Comparison of ENCODE assay signal across 20 mouse cellular contexts in the genomic region with DNA sequence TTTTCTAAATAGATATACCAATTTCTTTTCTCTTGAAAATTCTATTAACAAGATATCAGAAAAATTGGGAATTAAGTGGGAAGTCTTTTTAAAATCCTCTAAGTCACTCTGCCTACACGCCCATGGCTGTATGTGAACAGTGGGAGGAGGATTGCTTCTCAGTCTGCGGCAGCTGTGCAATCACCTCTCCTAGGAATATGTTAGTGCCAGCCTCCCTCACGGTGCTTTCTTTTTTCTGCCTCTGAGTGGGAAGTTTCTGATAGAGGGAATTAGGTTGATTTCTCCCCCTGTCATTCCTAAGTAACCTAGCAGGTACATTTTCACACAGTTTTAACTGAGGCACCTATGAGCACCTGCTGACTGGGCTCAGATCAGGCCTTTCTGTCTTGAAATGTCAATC. TPM values are rescaled to one million over a fixed set of nuclear protein-coding genes. Genes with fewer than 3 reads are reported as not detected.
A peak's percentile ranks its signal among the peaks of the same experiment; 100 is the strongest.
DNase-seq lines count a peak whose midpoint lies in the region; ATAC-seq lines count a peak whose summit lies in the region.
"Had no signal": no experiment of that assay in that cellular context is flagged by ENCODE, and none has a peak within 500 bp of the region (broad histone marks: within the 10 kb centered on the region; RNA-seq: fewer than 3 reads in every experiment).

No protein-coding gene starts in this region.

- no peak for ATAC-seq in forebrain, embryonic 16.5 days
- ATAC-seq: forebrain, postnatal 0 days had no signal

- H3K4me1 ChIP-seq in forebrain, embryonic 16.5 days (replicated peaks; ENCODE audit: control insufficient read depth, insufficient read depth, low read length), result no peaks in the 10 kb centered on the region
- H3K4me1 ChIP-seq: embryonic facial prominence, embryonic 13.5 days; forebrain, embryonic 12.5 days; heart, embryonic 12.5 days; hindbrain, embryonic 10.5 days had no signal

- WGBS in forebrain, embryonic 16.5 days, result 80% methylated on average over 3 of the region's 3 CpGs

- no peak overlapping the region for H3K4me3 ChIP-seq in forebrain, embryonic 16.5 days (replicated peaks; ENCODE audit: low read length)
- H3K4me3 ChIP-seq: embryonic facial prominence, embryonic 13.5 days; forebrain, embryonic 12.5 days; gastrocnemius, adult 2 months; heart, embryonic 12.5 days; hindbrain, embryonic 10.5 days had no signal

- H3K27me3 ChIP-seq in forebrain, embryonic 16.5 days (replicated peaks; ENCODE audit: control insufficient read depth, insufficient read depth, low read length), result no peaks in the 10 kb centered on the region
- H3K27me3 ChIP-seq: embryonic facial prominence, embryonic 13.5 days; forebrain, embryonic 12.5 days; heart, embryonic 12.5 days had no signal

- H3K4me2 ChIP-seq in forebrain, embryonic 16.5 days (ENCODE audit: low read length), result no peak overlapping the region
- H3K4me2 ChIP-seq: embryonic facial prominence, embryonic 13.5 days; forebrain, embryonic 12.5 days; heart, embryonic 12.5 days; hindbrain, embryonic 14.5 days had no signal

- no peak overlapping the region for H3K9ac ChIP-seq in forebrain, embryonic 16.5 days (replicated peaks; ENCODE audit: low read depth, low read length)
- H3K9ac ChIP-seq: embryonic facial prominence, embryonic 13.5 days; forebrain, embryonic 12.5 days; forebrain, postnatal 0 days; heart, embryonic 12.5 days; hindbrain, embryonic 14.5 days had no signal

- H3K9me3 ChIP-seq in forebrain, embryonic 16.5 days (ENCODE audit: control insufficient read depth, low read length), result no peaks in the 10 kb centered on the region
- H3K9me3 ChIP-seq: embryonic facial prominence, embryonic 13.5 days; forebrain, embryonic 12.5 days; heart, embryonic 12.5 days; hindbrain, embryonic 10.5 days had no signal

- no peaks in the 10 kb centered on the region for H3K36me3 ChIP-seq in forebrain, embryonic 16.5 days (ENCODE audit: control insufficient read depth, insufficient read depth)
- H3K36me3 ChIP-seq: embryonic facial prominence, embryonic 13.5 days; forebrain, embryonic 12.5 days; heart, embryonic 12.5 days; hindbrain, embryonic 10.5 days had no signal

- intact Hi-C loops in left cerebral cortex, postnatal 10 days (cut with DNase I), result no loop called here
- intact Hi-C loops in left cerebral cortex, postnatal 36 days (cut with DNase I), result no loop called here

- DNase-seq in left cerebral cortex, adult 18-20 months (ENCODE audit: low spot score in 2 of 2), result peak; percentile 2 to 4
- no peak for DNase-seq in left cerebral cortex, postnatal 10 days (ENCODE audit: extremely low spot score in 1 of 2, low spot score in 2 of 2)
- peak; percentile 72 for DNase-seq in brain, adult 2 months (ENCODE audit: low read depth, low spot score)
- peak; percentile 7 to 31 for DNase-seq in frontal cortex, postnatal 36 days (ENCODE audit: low spot score in 2 of 2)
- peak; percentile 6 to 10 for DNase-seq in left cerebral cortex, postnatal 36 days (ENCODE audit: low spot score in 2 of 2)
- no peak for DNase-seq in cerebellum, adult 11 months
- DNase-seq: adrenal gland, adult 2 months; adrenal gland, postnatal 25 days; cerebellum, adult 11-12 months; cerebellum, adult 9-11 months; cerebellum, postnatal 36 days; forebrain, postnatal 0 days; gastrocnemius, adult 2 months; gastrocnemius, postnatal 25 days had no signal

- no peak overlapping the region for H3K27ac ChIP-seq in forebrain, embryonic 16.5 days (ENCODE audit: low read length)
- H3K27ac ChIP-seq: embryonic facial prominence, embryonic 13.5 days; forebrain, embryonic 12.5 days; gastrocnemius, adult 2 months; hindbrain, embryonic 10.5 days; hindbrain, embryonic 14.5 days had no signal

RNA-seq across cellular contexts. Expression of a gene that starts 43.0 kb away (rescaled TPM):
- 10 to 100 TPM; 19.6 to 23.3 TPM for total RNA-seq in left cerebral cortex, adult 18-20 months (2021)
- 10 to 100 TPM; 11.7 to 12.2 TPM for total RNA-seq in left cerebral cortex, postnatal 10 days (2021)
- total RNA-seq in left cerebral cortex, postnatal 36 days (2021), result 10 to 100 TPM; 19.4 to 20.6 TPM
- 2.1 TPM in 2 replicates for polyA plus RNA-seq in forebrain, embryonic 16.5 days (2015; fragmentation: Nextera tagmentation; extraction: Ambion mirVana)

Comparison
In these comparisons a context has a peak if more than half of its experiments do, and no peak if none do; other contexts are left out.
1. DNase-seq: peak in left cerebral cortex, adult 18-20 months (2 of 2), brain, adult 2 months (single experiment), frontal cortex, postnatal 36 days (2 of 2) and left cerebral cortex, postnatal 36 days (2 of 2); none in left cerebral cortex, postnatal 10 days (0 of 2) and cerebellum, adult 11 months (single experiment).